Mouse (Mus musculus) layer of hippocampus, adult 9-11 months (tissue): ENCODE results near the gene Llgl2.

Experiments
- DNase-seq: peaks from one replicate; pipeline ENCODE4 v3.0.0; 2022

The Llgl2 gene

GRCm38 (mm10) chr11:115809311-115809781, 14.5 kb upstream of the Llgl2 start:
- DNase-seq, result no peak

GRCm38 (mm10) chr11:115810377-115810776, 13.5 kb upstream of the Llgl2 start:
- DNase-seq, result no peak

- peak; percentile 52 for DNase-seq
Observed at GRCm38 (mm10) chr11:115811381-115812093, 12.3 kb upstream of the Llgl2 start.

DNA sequence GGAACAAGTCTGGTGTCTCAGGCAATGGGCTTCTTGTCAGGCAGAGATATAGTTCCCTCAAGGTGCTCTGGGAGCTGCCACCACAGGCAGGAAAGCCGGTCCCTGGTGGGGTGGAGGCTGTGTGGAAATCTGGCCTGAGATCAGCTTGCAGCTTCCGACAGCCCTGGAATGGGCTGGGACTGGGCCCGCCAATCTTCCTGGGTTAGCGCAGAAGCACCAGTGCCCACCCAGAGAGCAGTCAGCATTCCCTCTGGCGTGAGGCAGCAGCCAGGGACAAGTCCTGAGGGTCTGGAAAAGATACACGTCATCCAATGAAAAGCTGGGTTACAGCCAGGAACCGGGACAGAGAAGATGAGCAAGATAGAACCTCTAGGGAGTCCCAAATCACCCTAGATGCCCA, 11.8 kb upstream of the Llgl2 start:
- DNase-seq, result no peak

DNA sequence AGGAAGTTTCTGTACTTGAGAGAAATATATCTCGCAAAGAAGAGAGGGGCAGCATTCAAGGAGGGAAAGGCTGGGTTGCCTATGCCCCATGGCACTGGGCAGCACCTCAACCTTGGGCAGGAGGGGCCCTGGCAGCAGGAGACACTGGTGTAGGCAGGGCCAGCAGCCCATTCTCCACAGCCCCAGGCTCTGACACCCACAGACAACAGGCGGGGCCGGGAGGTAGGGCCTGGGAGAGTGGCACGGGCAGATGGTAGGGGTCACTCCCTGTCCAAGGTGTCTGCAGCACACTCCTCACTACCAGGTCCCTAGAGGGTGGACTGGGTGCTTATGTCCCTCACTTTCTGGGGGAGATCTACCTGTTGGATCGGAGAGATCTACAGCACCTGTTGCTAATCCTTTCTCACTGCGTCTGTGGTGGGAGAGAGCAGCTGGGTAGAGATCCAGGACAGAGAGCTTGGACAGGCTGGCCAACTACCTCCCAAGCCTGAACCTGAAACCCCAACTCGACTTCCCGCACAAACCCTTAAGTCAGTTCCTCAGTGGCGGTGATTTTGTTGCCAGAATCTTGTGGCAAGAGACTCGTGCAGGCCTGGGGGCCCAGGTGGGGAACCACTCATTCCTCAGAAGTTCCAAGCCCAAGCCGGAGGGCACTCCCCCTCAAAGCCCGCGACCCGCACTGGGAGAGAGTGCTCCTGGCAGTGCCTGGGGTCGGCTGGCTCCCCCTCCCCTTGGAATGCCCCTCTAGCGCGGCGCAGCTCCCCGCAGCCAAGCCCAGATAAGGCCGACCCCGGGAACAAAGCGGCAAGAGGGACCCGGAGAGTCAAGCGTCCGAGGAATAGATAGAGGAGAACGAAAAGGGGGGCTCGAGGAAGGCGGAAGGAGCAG, 11.1 kb upstream of the Llgl2 start:
- DNase-seq, result no peak

DNA sequence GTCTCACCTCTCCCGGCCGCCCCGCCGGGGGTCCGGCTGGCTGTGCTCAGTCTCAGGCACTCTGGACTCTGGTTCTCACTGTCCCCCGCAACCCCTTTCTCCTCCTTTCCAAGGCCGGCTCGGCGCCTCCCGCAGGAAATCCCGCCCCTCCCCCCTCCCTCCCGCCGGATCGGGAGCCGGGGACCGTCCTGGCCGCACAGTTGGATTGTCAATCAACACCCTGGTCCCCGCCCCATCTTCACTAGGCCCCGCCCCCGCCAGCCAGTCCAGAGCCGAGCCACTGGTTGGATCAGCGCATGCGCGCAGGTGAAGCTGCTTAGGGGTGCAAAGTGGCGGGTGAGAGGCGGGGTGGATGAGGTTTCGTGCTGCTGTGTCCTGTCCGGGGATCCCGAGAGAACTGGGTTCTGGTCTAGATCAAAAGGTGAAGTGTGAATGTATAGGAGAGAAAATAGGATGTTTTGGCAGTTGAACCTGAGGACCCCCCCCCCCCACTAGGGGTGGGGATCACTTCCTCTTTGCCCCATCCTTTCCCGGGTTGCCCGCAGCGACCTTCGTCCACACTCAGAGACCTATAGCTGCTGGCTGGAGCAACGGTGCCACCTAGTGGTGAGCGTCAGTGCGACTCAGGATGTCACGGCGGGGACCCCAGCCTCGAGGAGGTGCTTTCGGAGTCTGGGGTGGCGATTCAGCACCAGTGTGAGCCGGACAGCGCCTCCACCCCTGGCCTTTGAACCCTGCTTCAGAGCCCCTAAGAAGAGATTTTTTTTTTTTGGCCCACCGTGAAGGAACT, 10.1 kb upstream of the Llgl2 start, which contains the start of gene Caskin2:
Caskin2 (minus strand) TSS at position 133 of the 790 bp plus-strand sequence.
- DNase-seq, result peak; percentile 87

GRCm38 (mm10) chr11:115814605-115815450, 9.0 kb upstream of the Llgl2 start, which contains the start of gene Tsen54:
Gene Tsen54, plus strand, starts transcription at chr11:115814724.
- peak; percentile 59 for DNase-seq

DNA sequence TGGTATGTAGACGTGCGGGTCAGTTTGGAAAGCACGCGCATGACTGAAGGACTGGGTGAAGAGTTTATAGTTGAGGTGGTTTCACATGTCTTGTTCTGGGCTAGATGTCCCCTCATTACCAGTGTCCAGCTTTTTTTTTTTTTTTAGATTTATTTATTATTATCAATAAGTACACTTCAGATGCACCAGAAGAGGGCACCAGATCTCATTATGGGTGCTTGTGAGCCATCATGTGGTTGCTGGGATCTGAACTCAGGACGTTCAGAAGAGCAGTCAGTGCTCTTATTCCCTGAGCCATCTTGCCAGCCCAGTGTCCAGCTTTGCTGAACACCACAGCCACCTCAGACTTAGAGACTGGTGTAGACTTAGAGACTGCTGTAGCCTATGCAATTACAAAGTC, 6.5 kb upstream of the Llgl2 start:
- DNase-seq, result no peak

- DNase-seq, result no peak
Observed at GRCm38 (mm10) chr11:115819915-115820623, 3.8 kb upstream of the Llgl2 start.

DNA sequence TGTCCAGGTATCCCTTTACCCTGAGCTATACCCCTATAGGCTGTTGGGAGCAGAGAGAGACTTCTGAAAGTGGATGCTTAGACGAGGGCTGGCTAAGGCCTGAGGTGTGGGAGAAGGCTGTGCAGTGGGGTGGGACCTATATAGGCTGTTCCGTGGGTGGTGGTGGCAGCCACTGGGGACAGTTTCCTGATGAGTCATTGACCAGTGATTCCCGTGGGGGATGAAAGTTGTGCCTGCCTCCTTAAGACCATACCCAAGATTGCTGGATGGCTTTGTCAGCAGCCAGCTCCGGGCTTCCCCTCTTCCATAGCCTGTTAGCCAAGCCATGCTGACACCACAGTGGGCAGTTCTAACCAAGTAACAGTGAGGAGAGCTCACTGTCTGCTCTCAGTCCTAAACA, 2.8 kb upstream of the Llgl2 start:
- no peak for DNase-seq

- DNase-seq, result no peak
Observed at GRCm38 (mm10) chr11:115824813-115825212, 964 bp downstream of the Llgl2 start.

- DNase-seq, result no peak
Observed at GRCm38 (mm10) chr11:115826487-115826886, 2.6 kb downstream of the Llgl2 start.

- no peak for DNase-seq
Observed at GRCm38 (mm10) chr11:115827624-115828023, 3.8 kb downstream of the Llgl2 start.

GRCm38 (mm10) chr11:115829036-115829435, 5.2 kb downstream of the Llgl2 start:
- DNase-seq, result no peak

GRCm38 (mm10) chr11:115830550-115831325, 6.9 kb downstream of the Llgl2 start:
- no peak for DNase-seq

DNA sequence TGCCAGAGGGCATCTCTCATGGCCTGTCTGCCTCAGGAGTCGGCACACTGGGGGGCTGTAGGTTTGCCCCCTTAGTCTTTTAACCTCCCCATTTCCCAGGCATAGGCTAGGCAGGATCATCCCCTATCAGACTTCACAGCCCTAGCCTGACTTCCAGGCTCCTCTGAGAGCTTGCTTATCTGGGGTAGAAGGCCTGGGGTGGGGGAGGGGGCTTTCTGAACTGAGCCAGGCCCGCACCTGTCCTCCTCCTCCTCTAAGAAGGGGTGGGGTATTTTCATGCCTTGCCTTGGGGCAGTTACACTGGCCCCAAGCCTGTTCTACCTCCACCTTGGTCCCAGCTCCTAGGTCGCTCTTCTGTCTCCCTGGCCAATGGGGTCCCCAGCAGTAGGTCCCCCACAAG, 7.7 kb downstream of the Llgl2 start:
- no peak for DNase-seq

DNA sequence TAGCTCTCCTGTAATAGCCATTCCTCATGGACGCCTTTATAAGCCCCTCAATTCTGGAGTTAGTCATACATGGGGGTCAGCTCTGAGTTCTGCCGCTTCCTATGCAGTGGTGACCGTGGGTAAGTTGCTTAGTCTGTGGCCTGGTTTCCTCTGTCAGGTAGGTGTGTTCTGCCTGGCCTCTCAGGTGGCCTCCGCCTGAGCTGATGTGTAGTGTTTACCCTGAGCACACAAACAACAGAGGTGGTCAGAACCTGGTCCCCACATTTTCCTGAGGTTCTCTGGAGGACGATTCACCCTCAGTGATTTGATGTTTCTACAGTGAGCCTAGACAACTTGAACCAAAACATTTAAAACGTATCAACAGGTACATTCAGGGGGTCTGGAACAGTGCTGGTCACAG, 8.2 kb downstream of the Llgl2 start:
- DNase-seq, result no peak

GRCm38 (mm10) chr11:115832523-115832922, 8.7 kb downstream of the Llgl2 start:
- no peak for DNase-seq

DNA sequence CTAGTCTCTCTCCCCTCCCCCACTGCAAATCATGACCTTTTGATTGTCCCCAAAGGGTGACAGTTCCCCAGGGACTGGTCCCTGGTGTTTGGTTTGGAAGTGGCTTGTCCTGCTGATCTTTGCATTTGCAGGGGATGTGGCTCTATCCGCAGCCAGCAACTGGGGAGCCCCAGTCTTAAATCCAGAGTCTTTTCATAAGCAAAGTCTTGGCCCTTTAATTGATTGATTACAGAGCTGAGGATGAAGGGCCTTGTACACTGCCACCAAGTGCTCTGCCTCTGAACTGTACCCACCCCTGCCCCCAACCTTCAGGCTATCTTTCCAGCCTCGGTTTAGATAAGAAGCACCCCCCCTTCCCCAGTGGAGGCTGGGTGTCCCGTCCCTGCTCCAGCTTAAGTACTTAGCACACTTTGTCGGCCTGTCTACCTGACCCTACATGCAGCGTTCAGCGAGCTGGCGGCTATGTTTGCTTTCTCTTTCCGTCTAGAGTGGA, 9.2 kb downstream of the Llgl2 start:
- no peak for DNase-seq

- DNase-seq, result no peak
Observed at GRCm38 (mm10) chr11:115834033-115834432, 10.2 kb downstream of the Llgl2 start.
